Mouse (Mus musculus) gastrocnemius, postnatal 14 days (tissue): ENCODE data around the gene Ddias. TPM values are rescaled to one million over a fixed set of nuclear protein-coding genes. Genes with fewer than 3 reads are reported as not detected.

Source experiments
- total RNA-seq, 2 experiments: library from RNA; stranded (reverse); gene quantifications; 2 replicates each; pipeline ENCODE4 v1.2.3; 2021

The Ddias gene
- total RNA-seq, 2 experiments from 2014 or later: 0.24 to 0.66 TPM

Other genes with a start within 250 kb of the Ddias start
- gene Ankrd42, start 237.1 kb downstream of the Ddias start, total RNA-seq: under 1 TPM; 0.53 to 0.71 TPM
- gene Pcf11, start 204.3 kb downstream of the Ddias start, total RNA-seq: 10 to 100 TPM; 20.8 to 22.0 TPM
- gene Rab30, start 132.6 kb downstream of the Ddias start, total RNA-seq: 1 to 10 TPM; 5.0 to 6.3 TPM
- 10 to 100 TPM; 17.2 to 18.8 TPM for gene Prcp, start 223 bp upstream of the Ddias start, total RNA-seq
- gene Fam181b, start 205.6 kb upstream of the Ddias start, total RNA-seq: 1 to 10 TPM; 2.1 to 3.0 TPM